Mouse (Mus musculus) limb, embryonic 15.5 days (tissue): Measurements from ENCODE around the gene Slit3. TPM values are rescaled to one million over a fixed set of nuclear protein-coding genes. Genes with fewer than 3 reads are reported as not detected.
A peak's percentile ranks its signal among the peaks of the same experiment; 100 is the strongest.

Experiments
- ATAC-seq: fragments of 200-750 bp; cut with Nextera tagmentation; 2 replicates; pipeline ENCODE4 v1.8.0; 2017; ENCODE audit warnings: low read depth, moderate TSS enrichment; ENCODE audit not compliant: insufficient number of reproducible peaks, low FRiP score, low TSS enrichment
- H3K27ac ChIP-seq: fragments of 300-500 bp; sonication (generic); 2 replicates; pipeline ENCODE4 v1.5.1; 2015; ENCODE audit warnings: moderate library complexity, mild to moderate bottlenecking, inconsistent platforms
- H3K27me3 ChIP-seq: fragments of 300-500 bp; sonication (generic); 2 replicates; pipeline ENCODE4 v1.6.1; 2015; ENCODE audit warnings: inconsistent platforms
- H3K36me3 ChIP-seq: fragments of 300-500 bp; sonication (generic); 2 replicates; pipeline ENCODE4 v1.6.1; 2015; ENCODE audit warnings: inconsistent platforms
- H3K4me1 ChIP-seq: fragments of 300-500 bp; sonication (generic); 2 replicates; pipeline ENCODE4 v1.6.1; 2015; ENCODE audit warnings: inconsistent platforms
- H3K4me2 ChIP-seq: fragments of 300-500 bp; sonication (generic); 2 replicates; pipeline ENCODE4 v1.6.1; 2015; ENCODE audit warnings: mild to moderate bottlenecking, inconsistent platforms
- H3K4me3 ChIP-seq: fragments of 300-500 bp; sonication (generic); 2 replicates; pipeline ENCODE4 v1.5.1; 2015; ENCODE audit warnings: mild to moderate bottlenecking, inconsistent platforms
- H3K9ac ChIP-seq: fragments of 300-500 bp; sonication (generic); 2 replicates; pipeline ENCODE4 v1.6.1; 2015; ENCODE audit warnings: inconsistent platforms
- H3K9me3 ChIP-seq: fragments of 300-500 bp; sonication (generic); 2 replicates; pipeline ENCODE4 v1.6.1; 2016; ENCODE audit warnings: inconsistent platforms
- WGBS: fragments of 180-500 bp; shearing (Covaris S2); methylation state at CpG from one replicate; pipeline ENCODE4 v1.1.7; 2015; 5-methylcytosine and 5-hydroxymethylcytosine counted together
- polyA plus RNA-seq: library from polyadenylated mRNA; unstranded; fragments of >200 nt; fragmentation: Nextera tagmentation; extraction: Ambion mirVana; gene quantifications from 2 replicates; pipeline ENCODE4 v1.2.1, GENCODE M21; 2015

Slit3 gene
- polyA plus RNA-seq, 1 experiment from 2014 or later, result 20.8 TPM

- Histone ChIP-seq H3K27ac (no peak overlapping the region), H3K4me3 (no peak overlapping the region), H3K9ac (no peak overlapping the region), H3K27me3 (no peaks in the 10 kb centered on the region), H3K4me2 (no peak overlapping the region), H3K9me3 (no peaks in the 10 kb centered on the region), H3K36me3 (no peaks in the 10 kb centered on the region), H3K4me1 (no peaks in the 10 kb centered on the region; the same call in 1 of the 2 replicates)
- ATAC-seq, result no peak
- 83% methylated on average over 5 of the region's 5 CpGs for WGBS
These were observed 10.7 kb downstream of the Slit3 start for GRCm38 (mm10) chr11:35131740-35132139.

GRCm38 (mm10) chr11:35136625-35137024 is 15.6 kb downstream of the Slit3 start:
- H3K9me3 ChIP-seq, result no peaks in the 10 kb centered on the region
- H3K27ac ChIP-seq, result no peak overlapping the region
- H3K27me3 ChIP-seq, result no peaks in the 10 kb centered on the region
- H3K4me2 ChIP-seq, result no peak overlapping the region
- H3K4me3 ChIP-seq, result no peak overlapping the region
- no peaks in the 10 kb centered on the region for H3K36me3 ChIP-seq
- 84% methylated on average over 9 of the region's 9 CpGs for WGBS
- H3K9ac ChIP-seq, result no peak overlapping the region
- no peaks in the 10 kb centered on the region; the same call in 1 of the 2 replicates for H3K4me1 ChIP-seq
- no peak for ATAC-seq

GRCm38 (mm10) chr11:35140092-35140491 is 19.1 kb downstream of the Slit3 start:
- H3K27ac ChIP-seq, result no peak overlapping the region
- no peak overlapping the region for H3K4me3 ChIP-seq
- 40% methylated on average over 6 of the region's 6 CpGs for WGBS
- no peak for ATAC-seq
- no peaks in the 10 kb centered on the region for H3K9me3 ChIP-seq
- no peak overlapping the region for H3K4me2 ChIP-seq
- H3K27me3 ChIP-seq, result no peaks in the 10 kb centered on the region
- H3K36me3 ChIP-seq, result no peaks in the 10 kb centered on the region
- H3K9ac ChIP-seq, result no peak overlapping the region
- peaks cover 13% of the 10 kb centered on the region for H3K4me1 ChIP-seq

DNA sequence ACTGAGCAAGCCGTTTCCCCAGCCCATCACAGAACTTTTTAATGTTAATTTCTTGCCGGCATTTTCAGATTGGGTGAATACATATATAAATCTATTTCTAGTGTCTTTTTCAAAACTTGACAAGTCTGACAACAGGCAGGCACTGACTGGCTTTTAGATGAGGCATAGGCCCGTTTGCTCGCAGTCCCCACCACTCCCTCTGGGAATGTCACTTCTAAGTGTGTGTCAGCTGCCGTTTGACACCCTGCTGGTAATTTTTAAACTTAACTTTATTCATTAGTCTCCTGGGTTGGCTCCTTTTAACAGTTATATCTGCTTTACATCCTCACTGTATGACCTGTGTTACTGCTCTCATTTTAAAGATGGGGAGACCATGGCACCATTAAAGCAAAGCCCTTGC is 21.2 kb downstream of the Slit3 start:
- Histone ChIP-seq H3K27ac (no peak overlapping the region), H3K36me3 (no peaks in the 10 kb centered on the region), H3K9ac (no peak overlapping the region), H3K27me3 (no peaks in the 10 kb centered on the region), H3K4me2 (no peak overlapping the region), H3K4me3 (no peak overlapping the region), H3K4me1 (peaks cover 13% of the 10 kb centered on the region), H3K9me3 (no peaks in the 10 kb centered on the region)
- WGBS, result 47% methylated on average over 5 of the region's 5 CpGs
- no peak for ATAC-seq

- H3K4me1 ChIP-seq, result peaks cover 13% of the 10 kb centered on the region
- no peaks in the 10 kb centered on the region for H3K36me3 ChIP-seq
- no peaks in the 10 kb centered on the region for H3K9me3 ChIP-seq
- no peak for ATAC-seq
- no peak overlapping the region for H3K9ac ChIP-seq
- no peak overlapping the region for H3K4me3 ChIP-seq
- 52% methylated on average over 7 of the region's 7 CpGs for WGBS
- no peak overlapping the region for H3K4me2 ChIP-seq
- H3K27ac ChIP-seq, result no peak overlapping the region
- H3K27me3 ChIP-seq, result no peaks in the 10 kb centered on the region
These were observed 21.8 kb downstream of the Slit3 start for GRCm38 (mm10) chr11:35142698-35143360.

DNA sequence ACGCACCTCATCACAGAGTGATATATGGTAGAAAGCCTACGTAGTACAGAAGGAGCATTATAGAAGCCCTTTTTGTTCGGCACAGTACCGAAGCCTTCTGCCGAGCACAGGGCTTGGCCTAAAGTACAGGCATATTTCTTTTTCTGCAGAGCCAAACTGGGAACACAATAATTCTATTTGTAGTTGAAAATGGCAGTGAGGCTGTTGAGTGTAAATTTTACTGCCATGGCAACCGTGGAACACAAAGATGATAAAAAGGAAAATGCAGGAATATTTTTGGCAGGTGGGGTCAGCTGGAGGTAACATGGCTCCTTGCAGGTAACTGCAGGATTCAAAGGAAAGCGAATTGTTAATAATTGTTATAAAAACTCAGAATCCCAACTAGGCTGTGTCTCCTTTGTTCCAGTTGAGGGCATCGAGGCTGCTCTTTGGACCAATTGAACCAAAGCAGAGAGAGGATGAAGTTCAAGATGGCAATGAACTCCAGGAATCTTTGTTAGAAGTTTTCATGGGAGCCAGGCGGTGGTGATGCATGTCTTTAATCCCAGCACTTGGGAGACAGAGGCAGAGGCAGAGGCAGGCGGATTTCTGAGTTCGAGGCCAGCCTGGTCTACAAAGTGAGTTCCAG is 26.9 kb downstream of the Slit3 start:
- Histone ChIP-seq H3K27ac (no peak overlapping the region), H3K9ac (no peak overlapping the region), H3K9me3 (no peaks in the 10 kb centered on the region), H3K36me3 (no peaks in the 10 kb centered on the region), H3K4me1 (peaks cover 14% of the 10 kb centered on the region), H3K4me2 (no peak overlapping the region), H3K27me3 (no peaks in the 10 kb centered on the region), H3K4me3 (no peak overlapping the region)
- no peak for ATAC-seq
- 85% methylated on average over 11 of the region's 11 CpGs for WGBS

DNA sequence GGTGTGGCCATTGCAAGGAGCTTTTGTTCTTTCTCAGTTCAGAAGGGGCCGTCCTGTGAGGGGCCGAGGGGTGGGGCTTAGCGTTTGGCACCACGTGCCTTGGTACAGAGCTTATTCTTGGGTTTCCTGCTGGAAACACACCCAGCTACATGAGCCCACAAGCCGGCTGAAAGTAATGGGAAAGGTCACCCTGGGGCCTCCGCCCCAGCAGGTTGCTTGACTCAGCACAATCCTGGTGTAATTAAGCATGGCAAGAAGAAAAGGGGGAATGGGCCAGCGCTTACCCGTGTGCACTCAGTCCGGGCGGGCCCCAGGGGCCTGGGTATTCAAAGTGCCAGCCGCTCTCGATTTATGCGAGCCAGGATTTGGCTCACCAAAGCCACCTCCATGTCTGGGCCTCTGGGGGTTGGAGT is 30.5 kb downstream of the Slit3 start:
- Histone ChIP-seq H3K9ac (no peak overlapping the region), H3K36me3 (no peaks in the 10 kb centered on the region), H3K27me3 (no peaks in the 10 kb centered on the region), H3K27ac (no peak overlapping the region), H3K4me3 (no peak overlapping the region), H3K9me3 (no peaks in the 10 kb centered on the region), H3K4me2 (no peak overlapping the region), H3K4me1 (peaks cover 25% of the 10 kb centered on the region)
- ATAC-seq, result no peak
- 41% methylated on average over 13 of the region's 13 CpGs for WGBS

GRCm38 (mm10) chr11:35152875-35153274 is 31.9 kb downstream of the Slit3 start:
- H3K4me2 ChIP-seq, result no peak overlapping the region
- no peak overlapping the region for H3K4me3 ChIP-seq
- ATAC-seq, result no peak
- H3K27ac ChIP-seq, result no peak overlapping the region
- peaks cover 30% of the 10 kb centered on the region for H3K4me1 ChIP-seq
- H3K9me3 ChIP-seq, result no peaks in the 10 kb centered on the region
- no peak overlapping the region for H3K9ac ChIP-seq
- 73% methylated on average over 2 of the region's 2 CpGs for WGBS
- no peaks in the 10 kb centered on the region for H3K27me3 ChIP-seq
- H3K36me3 ChIP-seq, result no peaks in the 10 kb centered on the region

DNA sequence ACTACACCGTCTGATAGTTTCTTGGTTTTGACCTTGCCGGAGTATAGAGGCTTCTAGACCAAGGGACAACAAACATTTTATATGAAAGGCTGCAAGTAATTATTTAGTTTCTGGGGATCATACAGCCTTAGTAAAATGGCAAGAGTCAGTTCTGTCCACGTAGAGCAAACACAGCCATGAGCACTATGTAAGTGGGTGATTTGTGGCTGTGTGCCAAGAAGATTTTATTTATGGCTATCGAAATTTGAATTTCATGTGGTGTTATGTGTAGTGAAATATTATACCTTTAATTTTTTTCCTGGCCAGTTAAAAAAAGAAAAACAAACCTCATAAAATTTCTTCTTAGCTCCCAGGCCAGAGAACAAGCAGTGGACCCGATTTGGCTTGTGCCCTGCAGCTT is 33.4 kb downstream of the Slit3 start:
- Histone ChIP-seq H3K4me2 (no peak overlapping the region), H3K9ac (no peak overlapping the region), H3K9me3 (no peaks in the 10 kb centered on the region), H3K4me1 (peaks cover 30% of the 10 kb centered on the region), H3K27me3 (no peaks in the 10 kb centered on the region), H3K4me3 (no peak overlapping the region), H3K36me3 (no peaks in the 10 kb centered on the region), H3K27ac (no peak overlapping the region)
- no peak for ATAC-seq
- WGBS, result 34% methylated on average over 5 of the region's 5 CpGs

DNA sequence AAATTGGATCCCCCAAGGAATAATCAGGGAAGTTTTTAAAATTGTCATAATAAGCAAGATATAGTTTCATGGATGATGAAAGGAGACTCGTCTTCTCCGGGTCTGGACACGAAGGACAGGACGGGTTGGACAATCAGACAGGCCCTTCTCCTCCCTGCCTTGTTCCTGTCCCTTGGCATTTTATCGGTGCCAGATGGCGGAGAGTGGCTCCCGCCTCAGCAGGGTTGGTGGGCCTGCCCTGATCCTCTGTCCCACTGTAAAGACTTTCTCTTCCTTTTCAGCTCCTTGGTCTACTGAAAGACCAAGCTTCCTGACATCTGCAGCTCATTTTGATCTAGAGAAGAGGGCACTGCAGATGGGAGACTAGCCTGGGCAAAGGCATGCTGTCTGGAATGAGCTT is 34.3 kb downstream of the Slit3 start:
- ATAC-seq, result no peak
- Histone ChIP-seq H3K4me2 (no peak overlapping the region), H3K27ac (peak overlapping the region; percentile 69; the same call in 1 of the 2 replicates), H3K9me3 (no peaks in the 10 kb centered on the region), H3K4me1 (peaks cover 30% of the 10 kb centered on the region), H3K27me3 (no peaks in the 10 kb centered on the region), H3K36me3 (no peaks in the 10 kb centered on the region), H3K9ac (no peak overlapping the region), H3K4me3 (no peak overlapping the region)
- 49% methylated on average over 7 of the region's 7 CpGs for WGBS

GRCm38 (mm10) chr11:35156676-35157075 is 35.7 kb downstream of the Slit3 start:
- H3K4me2 ChIP-seq, result no peak overlapping the region
- H3K4me1 ChIP-seq, result peaks cover 27% of the 10 kb centered on the region
- H3K27ac ChIP-seq, result peak overlapping the region; percentile 23; the same call in 1 of the 2 replicates
- no peaks in the 10 kb centered on the region for H3K9me3 ChIP-seq
- ATAC-seq, result no peak
- no peaks in the 10 kb centered on the region for H3K27me3 ChIP-seq
- no peak overlapping the region for H3K4me3 ChIP-seq
- H3K9ac ChIP-seq, result no peak overlapping the region
- H3K36me3 ChIP-seq, result no peaks in the 10 kb centered on the region
- WGBS, result 47% methylated on average over 5 of the region's 5 CpGs

DNA sequence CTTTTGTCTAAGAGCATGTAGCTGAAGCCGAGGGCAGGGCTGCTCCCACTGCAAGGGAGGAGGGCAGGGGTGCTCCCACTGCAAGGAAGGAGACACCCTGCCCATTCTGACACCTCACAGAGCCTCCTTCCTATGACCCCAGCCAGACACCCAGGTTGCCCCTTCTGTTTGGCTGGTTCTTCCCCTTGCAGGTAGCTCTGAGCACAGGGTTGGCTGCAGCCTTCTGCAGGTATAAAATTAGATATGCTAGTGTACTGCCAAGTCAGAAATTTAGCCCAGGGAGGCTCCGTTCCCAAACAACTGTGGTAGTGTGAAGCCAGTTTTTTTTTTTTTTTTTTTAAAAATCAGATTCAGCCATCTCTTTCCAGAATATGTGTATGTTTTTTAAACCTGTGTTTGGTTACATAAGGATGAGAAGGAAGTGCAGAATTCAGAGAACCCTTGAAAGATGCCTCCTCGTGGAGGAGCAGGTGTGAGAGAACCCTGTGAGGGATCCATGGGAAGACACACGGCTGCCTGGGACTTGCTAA is 39.7 kb downstream of the Slit3 start:
- Histone ChIP-seq H3K27ac (no peak overlapping the region), H3K27me3 (no peaks in the 10 kb centered on the region), H3K4me2 (no peak overlapping the region), H3K4me3 (no peak overlapping the region), H3K9me3 (no peaks in the 10 kb centered on the region), H3K9ac (no peak overlapping the region), H3K4me1 (peaks cover 27% of the 10 kb centered on the region), H3K36me3 (no peaks in the 10 kb centered on the region)
- ATAC-seq, result no peak
- WGBS, result 67% methylated on average over 4 of the region's 4 CpGs
